Comparison of ENCODE assay signal across 8 mouse cellular contexts in the genomic region with DNA sequence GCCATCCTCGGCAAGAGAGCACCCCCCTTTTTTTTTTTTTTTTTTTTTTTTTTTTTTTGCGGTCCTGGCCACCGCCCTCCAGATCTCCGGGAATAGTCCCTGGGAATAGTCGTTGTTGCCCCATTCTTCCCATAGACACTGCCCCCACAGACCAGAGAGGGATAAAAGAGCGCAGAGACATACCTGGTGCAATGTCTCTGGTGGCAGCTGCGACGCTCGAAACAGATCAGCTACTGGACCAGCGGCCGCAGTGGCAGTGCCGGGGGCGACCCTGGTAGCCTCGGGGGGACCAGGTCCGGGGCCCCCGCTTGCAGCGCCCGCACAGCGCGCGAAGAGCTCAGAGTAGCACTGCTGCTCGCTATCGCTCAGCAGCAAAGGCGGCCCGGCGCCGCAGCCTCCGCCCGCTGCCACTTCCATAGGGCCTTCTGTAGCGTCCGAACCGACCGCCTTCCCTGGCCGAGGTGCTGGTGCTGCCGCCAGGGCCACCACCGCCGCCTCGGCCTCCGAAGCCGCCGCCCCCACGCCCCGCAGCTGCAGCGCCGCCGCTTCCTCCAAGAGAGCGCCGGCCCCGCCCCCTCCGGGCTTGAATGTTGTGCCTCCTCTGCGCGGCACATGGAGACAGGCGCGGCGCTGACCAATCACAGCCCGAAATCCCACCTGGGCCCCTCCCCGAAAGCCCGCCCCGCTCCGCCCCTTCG. TPM values are rescaled to one million over a fixed set of nuclear protein-coding genes. Genes with fewer than 3 reads are reported as not detected.
DNase-seq lines count a peak whose midpoint lies in the region; ATAC-seq and TF ChIP-seq lines count a peak whose summit lies in the region.

A gene (minus strand): TSS at position 559 of the 698 bp plus-strand sequence.

- H3K9me3 ChIP-seq in embryonic facial prominence, embryonic 11.5 days (replicated peaks; ENCODE audit: control insufficient read depth, low read length), result no peaks in the 10 kb centered on the region
- H3K9me3 ChIP-seq in limb, embryonic 10.5 days (replicated peaks), result no peaks in the 10 kb centered on the region
- no peaks in the 10 kb centered on the region for H3K9me3 ChIP-seq in midbrain, embryonic 11.5 days (ENCODE audit: control insufficient read depth, low read length)

- no peaks in the 10 kb centered on the region for H3K4me1 ChIP-seq in bone marrow, adult 2 months (ENCODE audit: control insufficient read depth, insufficient read depth, low read length)
- H3K4me1 ChIP-seq in embryonic facial prominence, embryonic 11.5 days (ENCODE audit: control insufficient read depth, insufficient read depth, low read length), result no peaks in the 10 kb centered on the region
- H3K4me1 ChIP-seq in limb, embryonic 10.5 days, result no peaks in the 10 kb centered on the region
- H3K4me1 ChIP-seq in midbrain, embryonic 11.5 days (ENCODE audit: control insufficient read depth, insufficient read depth, low read length), result 0 out of 2 replicates have a peak, but pooled peaks cover 2% of the 10 kb centered on the region

- no peak for TF ChIP-seq CTCF in bone marrow, adult 2 months (IDR thresholded peaks at IDR 0.05; ENCODE audit: control insufficient read depth, insufficient read depth, low read length)

- peak within 1 kb of the TSS; percentile 60 for H3K4me3 ChIP-seq in bone marrow, adult 2 months (replicated peaks; ENCODE audit: control insufficient read depth, low read depth, low read length)
- peak within 1 kb of the TSS; percentile 45 for H3K4me3 ChIP-seq in embryonic facial prominence, embryonic 11.5 days (ENCODE audit: low read depth, low read length)
- peak within 1 kb of the TSS; percentile 60 for H3K4me3 ChIP-seq in limb, embryonic 10.5 days
- peak within 1 kb of the TSS; percentile 47 for H3K4me3 ChIP-seq in midbrain, embryonic 11.5 days (ENCODE audit: low read depth, low read length)

- H3K27ac ChIP-seq in bone marrow, adult 2 months (ENCODE audit: control insufficient read depth, insufficient read depth, low read depth, low read length, poor library complexity), result peak within 1 kb of the TSS; percentile 27; the same call in 1 of the 2 replicates
- no peak within 1 kb of the TSS for H3K27ac ChIP-seq in embryonic facial prominence, embryonic 11.5 days (replicated peaks; ENCODE audit: low read depth, low read length)
- no peak within 1 kb of the TSS for H3K27ac ChIP-seq in limb, embryonic 10.5 days
- no peak within 1 kb of the TSS for H3K27ac ChIP-seq in midbrain, embryonic 11.5 days (ENCODE audit: low read depth, low read length)

- peak; percentile 96 for ATAC-seq in embryonic facial prominence, embryonic 11.5 days (replicated peaks; ENCODE audit: insufficient number of reproducible peaks, low FRiP score, low TSS enrichment, low read depth)
- ATAC-seq in midbrain, embryonic 11.5 days (ENCODE audit: low FRiP score), result peak; percentile 98
- no peak for ATAC-seq in activated CD4-positive, CD25-positive, alpha-beta regulatory T cell, adult 4 months

- WGBS in bone marrow, adult 2 months, result 13% methylated on average over 47 of the region's 61 CpGs
- 22% methylated on average over 39 of the region's 61 CpGs for WGBS in embryonic facial prominence, embryonic 11.5 days
- WGBS in limb, embryonic 10.5 days, result 12% methylated on average over 57 of the region's 61 CpGs
- 14% methylated on average over 57 of the region's 61 CpGs for WGBS in midbrain, embryonic 11.5 days

- H3K36me3 ChIP-seq in embryonic facial prominence, embryonic 11.5 days (replicated peaks; ENCODE audit: control insufficient read depth, insufficient read depth, low read depth, low read length), result no peaks in the 10 kb centered on the region
- no peaks in the 10 kb centered on the region for H3K36me3 ChIP-seq in limb, embryonic 10.5 days
- H3K36me3 ChIP-seq in midbrain, embryonic 11.5 days (ENCODE audit: control insufficient read depth, insufficient read depth, low read length), result no peaks in the 10 kb centered on the region

- peak within 1 kb of the TSS; percentile 81 for H3K4me2 ChIP-seq in embryonic facial prominence, embryonic 11.5 days (ENCODE audit: low read depth, low read length)
- H3K4me2 ChIP-seq in midbrain, embryonic 11.5 days, result peak within 1 kb of the TSS; percentile 78

- DNase-seq in embryonic facial prominence, embryonic 11.5 days (ENCODE audit: low spot score), result peak; percentile 84
- peak; percentile 97 for DNase-seq in heart, adult 11 months
- DNase-seq in kidney, adult 18-20 months, result peak; percentile 79
- peak; percentile 80 for DNase-seq in limb, embryonic 10.5 days (ENCODE audit: low spot score)
- peak; percentile 94 for DNase-seq in midbrain, embryonic 11.5 days (ENCODE audit: low spot score, missing footprints)
- DNase-seq in spleen, adult 12 weeks (ENCODE audit: low spot score), result peak; percentile 43

- peaks cover 2% of the 10 kb centered on the region for H3K27me3 ChIP-seq in embryonic facial prominence, embryonic 11.5 days (ENCODE audit: control insufficient read depth, insufficient read depth, low read length)
- H3K27me3 ChIP-seq in limb, embryonic 10.5 days (ENCODE audit: low read depth, poor library complexity, severe bottlenecking), result peaks cover 85% of the 10 kb centered on the region
- H3K27me3 ChIP-seq in midbrain, embryonic 11.5 days (ENCODE audit: control insufficient read depth, insufficient read depth, low read length), result peaks cover 11% of the 10 kb centered on the region; the same call in 1 of the 2 replicates

- TF ChIP-seq POLR2A in bone marrow, adult 2 months (IDR thresholded peaks at IDR 0.05; ENCODE audit: borderline replicate concordance, control insufficient read depth, low read depth, low read length), result no peak

- peak within 1 kb of the TSS; percentile 51 for H3K9ac ChIP-seq in embryonic facial prominence, embryonic 11.5 days (replicated peaks; ENCODE audit: low read length)
- peak within 1 kb of the TSS; percentile 55 for H3K9ac ChIP-seq in midbrain, embryonic 11.5 days (ENCODE audit: low read length)

RNA-seq across cellular contexts. Expression of the gene that starts here (rescaled TPM):
- 0.92 and 1.5 TPM in 2 replicates for polyA plus RNA-seq in bone marrow, adult 2 months (2011; ENCODE audit: insufficient read depth, insufficient read length, low replicate concordance, missing spikeins)
- 0.82 and 0.95 TPM in 2 replicates for polyA plus RNA-seq in embryonic facial prominence, embryonic 11.5 days (2014; fragmentation: Nextera tagmentation; extraction: Ambion mirVana)
- 0.15 and 0.33 TPM in 2 replicates for polyA plus RNA-seq in limb, embryonic 10.5 days (2016; fragmentation: Nextera tagmentation; extraction: Ambion mirVana)
- 0.70 and 0.76 TPM in 2 replicates for polyA plus RNA-seq in midbrain, embryonic 11.5 days (2014; fragmentation: Nextera tagmentation; extraction: Ambion mirVana)
- polyA plus RNA-seq in activated CD4-positive, CD25-positive, alpha-beta regulatory T cell, adult 4 months (2017; shearing (Covaris generic)), result not detected

Comparison
In these comparisons a context has a peak if more than half of its experiments do, and no peak if none do; other contexts are left out.
1. Peak in DNase-seq, ATAC-seq, H3K4me3 ChIP-seq, H3K9ac ChIP-seq and H3K4me2 ChIP-seq in embryonic facial prominence, embryonic 11.5 days; RNA of the gene not detected or under 1 TPM.
2. Peak in DNase-seq and H3K4me3 ChIP-seq in limb, embryonic 10.5 days; RNA of the gene not detected or under 1 TPM.
3. Peak in DNase-seq, ATAC-seq, H3K4me3 ChIP-seq, H3K9ac ChIP-seq and H3K4me2 ChIP-seq in midbrain, embryonic 11.5 days; RNA of the gene not detected or under 1 TPM.
4. DNase-seq: peak in every context shown above with its lines; median percentile 97 in heart, adult 11 months; 94 in midbrain, embryonic 11.5 days; 84 in embryonic facial prominence, embryonic 11.5 days; 80 in limb, embryonic 10.5 days; 79 in kidney, adult 18-20 months; 43 in spleen, adult 12 weeks.